Mouse (Mus musculus): ENCODE measurements around the gene Ssu72. TPM values are rescaled to one million over a fixed set of nuclear protein-coding genes. Genes with fewer than 3 reads are reported as not detected.

Ssu72 gene
- total RNA-seq, 2 experiments from 2014 or later: 60.3 to 64.9 TPM

DNA sequence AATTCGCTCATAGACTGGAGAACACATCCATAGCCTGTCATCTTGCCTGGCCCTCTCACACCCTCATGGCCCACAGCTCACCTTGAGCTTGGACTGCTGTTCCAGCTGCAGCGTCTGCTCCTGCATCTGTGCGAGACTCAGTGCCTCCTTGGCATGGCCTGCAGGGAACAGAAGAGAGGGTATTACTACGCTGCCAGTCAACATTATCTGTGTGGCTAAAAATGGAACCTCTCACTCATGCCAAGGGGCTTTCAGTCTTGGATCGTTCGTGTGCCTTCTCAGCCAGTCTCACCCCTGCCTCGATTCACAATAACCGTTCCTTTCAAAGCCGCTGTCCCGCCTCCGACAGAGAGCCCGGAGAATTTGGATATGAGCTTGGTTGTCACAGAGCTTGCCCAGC, 52.4 kb downstream of the Ssu72 start:
- DNase-seq: peak; percentile 26

DNA sequence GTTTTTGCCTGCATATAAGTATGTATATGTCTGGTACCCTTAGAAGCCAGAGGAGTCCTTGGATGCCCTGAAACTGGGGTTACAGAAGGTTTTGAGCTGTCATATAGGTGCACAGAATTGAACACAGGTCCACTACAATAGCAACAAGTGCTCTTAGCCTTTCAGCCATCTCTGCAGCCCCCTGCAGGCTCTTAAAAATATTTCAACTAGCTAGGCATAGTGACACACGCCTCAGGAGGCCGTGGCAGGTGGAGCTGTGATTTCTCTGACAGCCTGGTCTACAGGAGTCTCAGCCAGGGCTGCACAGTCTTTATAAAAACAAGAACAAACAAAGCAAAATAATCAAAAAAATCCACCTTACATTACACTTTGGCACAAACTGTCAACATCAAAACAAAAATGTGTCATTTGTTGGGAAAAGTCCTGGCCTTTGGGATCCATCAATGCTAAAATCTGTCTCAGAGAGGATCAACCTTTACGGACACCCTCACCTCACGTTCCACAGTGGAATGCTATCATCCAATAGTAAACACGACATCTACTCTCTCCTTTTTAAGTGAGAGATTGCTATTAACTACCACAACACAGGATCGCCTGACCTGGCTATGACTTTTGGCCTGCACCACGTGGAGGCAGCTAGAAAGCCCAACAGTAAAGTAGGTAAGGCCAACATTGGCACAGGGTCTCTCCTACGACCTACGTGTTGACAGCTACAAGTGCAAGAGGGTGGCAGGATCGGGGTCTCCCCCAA, 55.4 kb downstream of the Ssu72 start:
- peak; percentile 47 for DNase-seq

DNA sequence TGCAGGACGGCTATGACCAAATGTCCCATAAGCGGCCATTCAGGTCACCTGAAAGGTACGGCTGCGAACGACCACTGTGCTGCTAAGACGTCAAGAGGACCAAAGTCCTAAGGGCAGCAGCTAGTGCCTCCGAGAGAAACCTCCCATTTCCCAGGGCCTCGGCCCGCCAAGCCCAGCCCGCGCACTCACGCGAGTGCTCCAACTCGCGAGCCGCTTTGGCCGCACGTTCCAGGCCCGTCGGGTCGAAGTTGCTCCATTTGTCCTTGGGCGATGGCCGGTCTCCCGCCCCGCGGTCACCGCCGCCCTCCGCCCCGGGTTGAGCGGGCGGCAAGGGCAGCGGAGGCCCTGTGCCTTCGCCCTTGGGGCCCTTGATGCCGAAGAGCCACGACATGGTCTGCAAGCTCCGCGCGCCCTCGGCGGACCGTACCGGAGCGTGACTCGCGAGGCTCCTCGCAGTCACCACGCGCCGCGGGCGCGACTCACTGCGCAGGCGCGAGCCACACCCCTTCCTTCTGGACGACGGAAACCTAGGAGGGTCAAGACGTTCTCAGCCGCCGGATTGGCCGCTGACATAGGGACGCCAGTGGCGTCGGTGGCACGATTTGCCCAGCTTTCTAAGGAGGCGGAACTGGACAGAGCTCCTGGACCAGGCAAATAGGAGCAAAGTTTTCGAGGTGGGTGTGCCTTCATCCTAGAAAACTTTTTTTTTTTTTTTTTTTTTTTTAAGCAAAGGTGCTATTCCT, 56.2 kb downstream of the Ssu72 start, which contains the start of gene Atad3a:
Gene Atad3a, minus strand, starts transcription at position 481 of the 743 bp plus-strand sequence.
- peak; percentile 98 for DNase-seq

DNA sequence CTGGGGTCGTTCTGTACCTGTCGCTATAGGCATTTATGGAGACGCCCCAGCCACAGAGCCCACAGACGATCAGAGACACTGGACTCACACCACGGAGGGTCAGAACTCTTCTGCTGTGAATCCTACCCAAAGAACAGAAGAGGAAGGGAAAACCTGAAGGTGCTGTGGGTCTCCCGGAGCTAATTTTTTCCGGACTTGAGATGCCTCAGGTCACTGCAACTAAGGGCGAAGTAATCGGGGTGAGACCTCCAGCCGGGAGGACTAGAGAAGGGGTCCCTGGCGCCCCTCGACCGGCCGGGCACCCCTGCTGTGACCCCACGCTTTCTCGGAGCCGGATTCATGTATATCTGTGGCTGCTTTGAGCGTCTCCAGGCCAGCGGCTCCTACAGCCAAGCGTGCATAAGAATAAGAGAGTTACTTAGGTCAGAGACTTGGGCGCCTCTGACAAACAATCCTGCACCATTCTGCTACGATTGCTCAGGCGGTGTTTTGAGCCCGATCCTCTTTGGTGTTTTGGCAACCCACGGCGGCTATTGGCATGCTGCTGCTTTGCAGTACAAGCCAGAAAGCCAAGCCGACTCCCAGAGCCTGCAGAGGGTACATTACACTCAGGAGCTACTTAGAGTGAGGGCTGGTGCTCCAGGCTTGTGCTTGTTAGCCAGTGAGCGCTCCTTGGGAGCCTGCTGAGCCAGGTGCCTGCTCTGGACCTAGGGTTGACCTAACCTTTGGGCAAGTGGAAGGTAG, 56.9 kb downstream of the Ssu72 start:
- no peak for DNase-seq

DNA sequence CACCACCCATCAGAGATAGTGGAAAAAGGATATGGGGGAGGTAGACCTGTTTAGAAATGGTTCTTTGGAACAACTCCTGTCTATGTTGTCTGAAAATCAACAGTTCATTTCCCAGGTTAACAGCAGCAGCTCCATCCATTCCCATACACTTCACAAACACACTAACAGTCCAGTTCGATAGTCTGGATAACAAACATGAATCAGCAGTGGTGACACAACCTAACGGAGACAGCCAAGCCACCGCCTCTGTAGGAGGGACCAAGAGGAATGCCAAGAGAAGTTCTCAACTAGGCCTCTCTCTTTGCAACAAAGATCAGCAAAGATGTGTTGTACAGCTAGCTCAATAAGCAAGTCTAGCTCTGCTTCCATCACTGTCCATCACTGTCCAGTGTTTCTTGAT, 57.8 kb downstream of the Ssu72 start:
- no peak for DNase-seq

DNA sequence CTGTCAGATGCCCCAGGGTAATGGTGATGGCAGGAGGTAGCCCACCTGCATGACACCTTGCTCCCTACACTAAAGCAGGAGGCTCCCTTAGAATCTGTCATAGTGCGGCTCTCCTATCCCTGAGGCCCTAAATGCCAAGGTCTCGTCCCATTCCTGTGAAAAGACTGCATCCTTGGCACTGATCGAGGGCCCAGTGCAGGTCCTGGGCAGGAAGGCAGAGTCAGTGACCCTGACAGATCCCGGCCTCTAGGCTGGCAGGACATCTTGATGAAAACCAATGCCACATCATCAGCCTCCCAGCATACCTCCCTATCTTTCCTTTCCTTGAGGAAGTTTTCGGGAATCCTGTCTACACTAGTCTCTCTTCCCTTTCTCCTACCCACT, 64.9 kb downstream of the Ssu72 start:
- no peak for DNase-seq

DNA sequence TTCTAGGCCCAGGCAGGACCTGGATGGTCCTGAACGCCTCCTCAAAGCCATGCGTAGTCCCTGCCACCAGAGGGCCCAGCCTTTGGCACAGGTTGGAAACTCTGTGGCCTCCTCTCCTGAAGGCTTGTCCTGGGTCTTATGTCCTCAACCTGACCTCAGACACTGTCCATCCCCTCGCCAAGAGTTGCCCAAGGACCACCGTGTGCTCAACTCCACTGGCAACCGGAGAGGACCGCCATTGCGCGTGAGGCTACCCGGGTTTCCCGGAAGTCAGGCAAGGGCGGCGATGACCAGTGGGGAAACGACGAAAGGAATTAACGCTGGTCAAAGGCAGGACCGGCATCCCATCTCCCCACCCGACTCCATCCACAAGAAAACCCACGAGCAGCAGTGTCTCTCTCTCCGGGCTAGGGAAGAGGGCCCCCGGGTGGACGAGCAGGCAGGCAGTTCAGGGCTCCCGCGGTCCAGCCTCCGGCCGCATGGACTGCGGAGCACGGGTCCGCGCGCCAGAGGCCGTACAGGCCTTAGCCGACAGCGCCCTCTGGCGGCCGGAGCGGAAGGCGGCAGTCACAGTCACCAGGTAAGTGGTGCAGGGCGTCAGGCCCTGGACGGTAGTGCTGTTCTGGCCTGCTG, 65.4 kb downstream of the Ssu72 start:
- DNase-seq: peak; percentile 95

DNA sequence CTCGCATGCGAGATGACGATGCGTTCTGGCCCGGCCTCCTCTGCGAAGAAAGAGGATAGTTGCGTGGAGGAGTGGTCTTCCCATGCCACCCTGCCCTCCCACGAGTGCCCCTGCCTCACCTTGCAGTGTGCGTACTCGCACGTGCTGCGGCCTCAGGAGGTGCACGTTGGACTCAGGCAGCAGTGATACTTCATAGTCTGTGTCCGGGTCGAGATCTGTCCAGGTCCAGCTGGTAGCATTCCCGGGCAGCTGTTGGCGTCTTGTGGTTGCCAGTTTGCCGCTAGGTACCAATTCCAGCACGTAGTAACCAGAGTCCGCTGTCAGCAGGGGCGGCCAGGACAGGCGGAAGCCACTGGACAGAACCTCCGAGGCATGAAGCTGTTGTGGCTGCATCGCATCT, 66.0 kb downstream of the Ssu72 start:
- DNase-seq: no peak

DNA sequence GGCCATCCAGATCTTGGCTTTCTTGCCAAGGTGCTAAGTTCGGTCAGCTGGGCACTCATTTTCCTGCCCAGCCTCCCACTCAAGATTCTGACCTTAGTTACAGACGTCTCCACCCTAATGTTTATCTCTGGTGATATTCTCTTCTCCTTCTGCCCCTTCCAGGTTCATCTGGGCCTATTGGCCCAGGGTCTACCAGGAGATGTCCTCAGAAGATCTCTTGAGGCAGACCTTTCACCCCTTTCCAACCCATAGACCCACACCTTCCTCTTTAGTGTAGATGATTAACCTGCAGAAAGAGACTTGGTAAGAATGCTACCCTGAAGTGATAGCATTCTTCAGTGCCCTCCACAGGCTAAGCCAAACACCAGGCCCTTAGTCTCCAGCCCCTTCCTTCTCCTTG, 67.1 kb downstream of the Ssu72 start:
- no peak for DNase-seq

DNA sequence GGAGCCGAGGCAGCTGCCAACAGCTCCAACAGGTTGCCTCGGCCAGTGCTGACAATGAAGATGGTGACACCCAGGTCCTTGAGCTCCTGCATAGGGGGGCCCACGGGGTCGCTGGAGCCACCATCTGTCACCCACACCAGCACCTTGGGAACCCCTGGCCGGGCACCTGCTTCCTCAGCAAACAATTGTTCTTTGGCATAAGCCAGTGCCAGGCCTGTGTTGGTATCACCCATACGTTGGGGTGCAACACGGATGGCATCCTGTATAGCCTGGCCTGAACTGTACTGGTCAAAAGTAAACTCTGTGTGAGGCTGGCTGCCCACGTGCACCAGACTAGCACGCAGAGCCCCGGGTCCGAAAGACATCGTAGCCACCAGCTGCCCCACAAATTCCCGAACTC, 68.2 kb downstream of the Ssu72 start:
- DNase-seq: no peak

DNA sequence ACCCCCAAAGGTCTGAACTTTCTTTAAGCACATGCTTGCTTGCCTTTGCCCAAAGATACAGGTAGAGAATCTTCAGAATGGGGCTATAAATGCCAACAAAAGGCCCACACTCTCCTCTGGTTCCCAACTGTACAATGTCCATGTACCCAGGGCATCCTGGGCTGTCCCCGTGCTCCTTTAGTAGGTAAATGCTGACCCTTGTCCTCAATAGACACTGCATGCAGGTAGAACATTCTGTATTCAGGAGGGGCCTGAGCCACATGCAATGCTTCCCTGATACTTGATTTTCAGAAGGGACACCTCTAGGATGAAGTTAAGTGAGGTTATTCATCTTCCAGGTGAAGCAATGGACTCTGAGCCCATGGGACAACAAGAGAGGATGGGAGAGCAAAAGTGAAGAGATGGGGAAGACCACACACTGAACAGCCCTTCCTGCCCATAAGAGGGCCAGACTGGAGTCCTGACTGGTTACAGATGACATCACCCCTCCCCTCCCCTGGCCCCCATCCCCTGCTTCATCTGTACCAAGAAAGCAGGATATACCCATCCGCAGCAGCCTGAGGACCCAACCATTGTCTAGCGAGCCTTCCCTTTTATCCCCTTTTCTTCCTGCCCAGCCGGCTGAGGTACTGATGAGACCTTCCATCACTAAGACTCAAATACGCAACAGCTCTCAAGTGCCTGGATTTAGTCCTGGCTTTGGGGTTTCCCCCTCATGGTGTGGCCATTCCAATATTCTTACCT, 68.9 kb downstream of the Ssu72 start:
- no peak for DNase-seq

DNA sequence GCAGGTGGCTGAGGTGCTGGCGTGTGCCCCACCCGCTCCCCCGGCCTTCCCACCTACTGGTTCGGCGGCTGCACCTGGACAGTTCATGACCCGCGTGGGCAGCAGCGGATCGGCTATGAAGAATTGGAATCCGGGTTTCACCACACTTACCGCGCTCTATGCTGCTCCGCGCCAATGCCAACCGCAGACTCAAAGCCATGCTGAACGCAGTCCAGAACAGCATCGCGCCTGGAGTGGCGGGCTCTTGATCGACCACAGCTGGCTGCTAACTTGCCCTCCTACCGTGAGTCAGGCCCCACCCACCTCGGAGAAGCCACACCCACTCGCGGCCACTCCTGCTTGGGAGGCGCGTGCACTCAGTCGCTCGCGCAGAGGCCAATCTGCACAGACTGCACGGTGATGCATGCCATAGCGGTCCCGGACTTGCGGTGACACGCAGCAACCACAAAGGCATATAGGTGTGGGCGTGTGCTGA, 69.7 kb downstream of the Ssu72 start, which contains the start of gene Vwa1:
Gene Vwa1, minus strand, starts transcription at position 419 of the 475 bp plus-strand sequence.
- peak; percentile 94 for DNase-seq

DNA sequence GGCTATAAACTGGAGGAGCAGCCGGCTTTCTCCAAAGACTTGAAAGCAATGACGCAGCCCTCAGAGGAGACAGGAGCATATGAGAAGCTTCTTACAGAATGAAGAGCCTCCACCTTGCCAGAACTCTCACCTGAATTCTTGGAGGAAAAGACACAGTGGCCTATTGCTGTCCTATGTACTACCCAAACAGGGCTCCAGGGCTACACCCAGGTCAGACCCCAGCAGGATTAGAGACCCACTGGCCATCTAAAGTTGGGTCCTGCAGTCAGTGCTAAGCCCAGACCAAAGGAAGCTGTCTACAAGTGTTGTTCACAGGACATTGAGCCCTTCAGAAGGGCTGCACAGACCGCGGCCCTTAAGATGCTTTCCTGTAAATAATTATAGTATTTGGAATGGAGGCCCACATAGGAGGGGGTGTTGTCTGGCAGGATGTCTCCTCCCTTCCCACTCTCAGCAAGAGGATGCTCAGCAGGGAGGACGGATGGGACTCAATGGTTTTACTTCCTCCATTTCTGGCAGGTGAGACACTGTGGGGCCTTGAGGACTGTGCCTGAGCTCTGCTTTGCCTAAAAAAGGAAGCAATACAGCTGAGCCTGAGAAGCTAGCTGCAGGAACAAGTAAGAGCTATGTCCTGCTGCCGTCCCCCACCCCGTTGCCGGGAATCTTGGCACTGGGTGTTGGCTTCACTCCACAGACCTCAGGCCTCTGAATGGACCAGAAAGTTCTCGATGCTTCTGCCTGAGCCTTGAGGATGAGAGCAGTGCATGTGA, 70.6 kb downstream of the Ssu72 start:
- DNase-seq: peak; percentile 82

DNA sequence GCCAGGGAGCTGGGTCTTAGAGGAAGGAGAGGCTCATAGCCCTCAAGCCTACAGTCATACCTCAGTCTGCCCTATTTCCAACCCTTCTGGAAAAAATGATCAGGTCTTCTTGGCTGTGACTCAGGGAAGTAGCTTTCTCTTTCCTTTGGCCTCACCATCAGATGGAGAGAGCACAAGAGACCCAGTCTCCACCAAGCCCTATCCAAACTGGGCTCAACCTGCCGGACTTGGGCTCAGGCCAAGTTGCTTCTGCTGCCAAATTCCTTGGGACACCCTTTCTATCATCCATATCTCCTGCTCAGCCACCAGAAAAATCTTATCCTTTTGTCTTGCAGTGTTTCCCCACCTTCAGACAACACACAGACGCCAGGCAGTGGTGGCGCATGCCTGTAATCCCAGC, 71.3 kb downstream of the Ssu72 start:
- peak; percentile 68 for DNase-seq

DNA sequence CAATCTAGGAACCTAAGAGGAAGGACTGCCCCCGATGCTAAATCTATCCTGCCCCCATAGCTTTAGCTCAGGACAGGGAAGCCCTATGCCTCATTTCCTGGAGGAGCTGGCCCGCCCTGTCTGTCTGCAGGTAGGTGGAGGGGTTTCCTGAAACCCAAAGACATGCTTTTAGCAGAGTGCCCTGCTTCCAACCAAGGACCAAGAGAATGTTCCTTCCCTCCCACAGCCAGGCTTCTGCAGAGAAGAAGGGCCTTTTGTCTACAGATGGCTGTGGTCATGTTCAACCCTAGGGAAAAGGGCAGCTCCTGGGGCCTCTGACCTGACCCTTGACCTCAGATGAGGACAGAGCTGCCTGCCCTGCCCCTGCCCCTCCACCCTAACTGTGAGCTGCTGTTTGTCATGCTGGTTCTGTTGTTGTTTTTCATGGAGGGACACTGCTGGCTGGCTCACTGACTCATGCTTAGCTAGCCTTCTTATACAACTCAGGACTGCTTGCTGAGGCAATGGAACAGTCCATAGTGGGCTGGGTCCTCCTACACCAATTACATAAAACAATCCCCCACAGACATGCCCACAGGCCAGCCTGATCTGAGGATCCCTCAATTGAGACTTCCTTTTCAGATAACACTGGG, 72.2 kb downstream of the Ssu72 start:
- no peak for DNase-seq

DNA sequence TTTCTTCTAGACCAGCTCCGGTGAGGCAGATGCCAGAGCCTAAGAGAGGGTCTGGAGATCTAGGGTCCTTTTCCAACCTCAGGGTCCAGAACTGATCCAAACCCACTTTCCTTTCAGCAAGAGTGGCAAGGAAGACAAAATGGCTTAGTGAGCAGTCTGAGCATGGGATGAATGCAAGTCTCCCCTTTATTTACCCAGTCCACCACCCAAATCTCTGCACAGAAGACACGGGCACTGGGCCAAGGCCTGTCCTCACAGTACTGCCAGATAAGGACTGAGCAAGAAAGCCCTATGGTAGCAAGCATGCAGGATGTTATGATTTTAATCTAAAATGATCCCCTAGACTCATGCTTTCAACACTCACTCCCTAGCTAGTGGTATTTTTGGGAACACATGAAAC, 73.2 kb downstream of the Ssu72 start:
- peak; percentile 56 for DNase-seq

DNA sequence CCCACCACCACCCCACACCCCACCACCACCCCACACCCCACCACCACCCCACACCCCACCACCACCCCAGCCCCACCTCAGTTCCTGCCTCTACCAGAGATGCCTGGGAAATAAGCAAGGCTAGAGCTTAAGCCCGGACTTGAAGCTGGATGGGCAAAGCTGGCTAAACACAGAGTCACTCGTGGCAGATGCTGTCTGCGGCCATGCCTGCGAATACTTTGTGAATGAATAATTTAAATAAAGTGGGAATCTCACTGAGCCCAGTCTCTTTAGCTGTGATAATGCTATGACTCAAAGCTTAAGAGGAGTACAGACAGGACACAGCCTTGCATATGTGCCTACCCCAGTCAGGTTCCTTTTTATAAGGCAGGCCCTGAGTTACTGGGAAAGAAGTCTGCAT, 74.9 kb downstream of the Ssu72 start:
- no peak for DNase-seq

DNA sequence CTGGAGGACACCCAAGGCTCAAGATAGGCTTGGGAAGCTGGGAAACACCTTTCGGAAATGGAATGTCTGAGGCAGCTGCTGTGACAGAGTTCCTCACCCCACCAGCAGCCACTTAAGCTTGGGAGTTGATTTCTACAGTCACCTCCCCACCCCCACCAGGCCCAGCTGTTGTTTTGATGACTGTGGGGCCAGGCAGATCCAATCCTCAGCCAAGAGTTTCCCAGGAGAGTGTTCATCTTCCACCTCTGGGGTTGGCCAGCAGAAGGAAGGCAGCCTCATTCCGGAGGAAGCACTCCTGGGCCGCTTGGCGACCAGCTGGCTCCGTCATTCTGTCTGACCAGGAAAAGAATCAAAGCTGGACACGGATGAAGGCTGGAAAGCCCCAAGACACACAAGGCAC, 76.3 kb downstream of the Ssu72 start:
- peak; percentile 74 for DNase-seq

All from heart, postnatal 4 days (tissue).